Mouse (Mus musculus) kidney, postnatal 4 days (tissue): ENCODE measurements around the gene Cst7.
"Not testable (repeated sequence)": the region's sequence is repeated elsewhere in the genome, so short reads cannot be mapped to it uniquely, and the experiment has no call there.

ENCODE experiments used
- DNase-seq, 2 experiments: peaks; one replicate each; pipeline ENCODE4 v3.0.0; 2021; ENCODE audit warnings: mixed read lengths in 2 of 2

Gene Cst7

DNA sequence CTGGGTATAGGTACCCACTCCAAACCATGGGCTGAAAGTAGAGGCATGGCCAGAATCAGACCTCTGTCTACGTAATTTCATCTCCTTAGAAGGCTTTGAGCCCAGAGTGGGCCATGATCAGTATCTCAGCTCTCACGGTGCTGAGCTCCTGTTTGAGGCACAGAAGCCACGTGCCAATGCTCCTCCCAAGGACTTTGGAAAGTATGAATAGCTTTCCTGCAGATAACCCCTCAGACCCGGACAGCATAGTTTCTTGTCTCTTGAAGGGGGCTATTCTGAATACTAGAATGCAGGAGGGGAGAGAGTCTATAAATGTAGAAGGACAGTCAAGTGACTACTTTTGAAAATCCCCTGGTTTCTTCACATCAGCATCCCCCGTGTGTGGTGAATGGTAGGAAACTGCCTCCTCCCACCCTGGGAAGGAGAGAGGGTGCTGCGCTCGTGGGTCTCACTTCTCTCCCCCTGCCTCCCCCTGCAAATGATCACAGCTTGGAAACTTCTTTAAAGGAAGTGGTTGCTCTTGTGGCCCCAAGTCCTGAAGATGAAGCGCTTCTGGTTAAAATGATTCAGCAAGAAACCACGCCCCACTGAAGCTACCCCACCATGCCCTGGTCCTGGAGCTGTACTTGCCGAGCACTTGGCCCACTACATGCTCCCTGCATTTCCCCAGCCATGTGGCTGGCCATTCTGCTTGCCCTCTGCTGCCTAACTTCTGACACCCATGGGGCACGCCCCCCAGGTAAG lies at the start of gene Cst7:
Cst7 (plus strand) TSS at position 569 of the 744 bp plus-strand sequence.
- no peak for DNase-seq

GRCm38 (mm10) chr2:150525703-150526207 lies 44.5 kb upstream of the Cst7 start:
- DNase-seq = peak; percentile 4 to 19

DNA sequence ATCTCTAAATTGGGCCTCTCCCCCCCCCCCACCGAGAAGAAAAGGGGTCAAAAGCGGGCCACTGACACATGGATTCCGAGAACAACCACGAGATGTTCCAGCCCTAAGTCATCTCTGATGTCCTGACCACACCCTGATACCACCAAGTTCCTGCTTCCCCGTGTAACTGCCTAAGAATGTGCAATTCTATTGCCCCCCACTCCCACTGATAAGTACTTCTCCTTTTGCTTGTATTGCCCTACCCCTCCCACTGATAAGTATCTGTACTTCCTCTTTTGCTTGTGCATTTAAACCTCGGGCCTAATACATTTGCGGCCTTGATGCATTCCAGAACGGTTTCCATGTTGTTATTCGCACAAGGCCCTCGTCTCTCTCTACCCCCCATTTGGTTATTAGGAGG lies 20.6 kb upstream of the Cst7 start:
- not testable (repeated sequence) for DNase-seq

DNA sequence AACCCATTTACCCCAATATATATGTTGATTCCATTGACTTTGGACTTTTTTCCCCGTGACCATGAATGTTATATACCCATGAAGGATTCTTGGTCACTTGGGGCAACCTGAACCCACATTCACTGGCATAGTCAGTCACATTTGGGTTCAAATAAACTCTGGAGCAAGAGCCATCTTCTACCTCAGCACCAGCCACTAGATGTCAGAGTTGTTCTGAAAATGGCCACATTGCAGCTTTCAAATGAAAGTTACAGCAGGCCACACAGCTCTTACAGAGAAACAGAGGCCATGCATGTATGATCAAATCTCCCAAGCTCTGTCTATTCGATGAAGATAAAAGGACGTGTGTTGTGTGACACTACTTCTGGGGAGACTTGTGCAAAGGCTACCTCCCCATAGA lies 11.6 kb upstream of the Cst7 start:
- peak; percentile 6 to 12 for DNase-seq

GRCm38 (mm10) chr2:150567051-150567450 lies 3.2 kb upstream of the Cst7 start:
- DNase-seq = no peak

DNA sequence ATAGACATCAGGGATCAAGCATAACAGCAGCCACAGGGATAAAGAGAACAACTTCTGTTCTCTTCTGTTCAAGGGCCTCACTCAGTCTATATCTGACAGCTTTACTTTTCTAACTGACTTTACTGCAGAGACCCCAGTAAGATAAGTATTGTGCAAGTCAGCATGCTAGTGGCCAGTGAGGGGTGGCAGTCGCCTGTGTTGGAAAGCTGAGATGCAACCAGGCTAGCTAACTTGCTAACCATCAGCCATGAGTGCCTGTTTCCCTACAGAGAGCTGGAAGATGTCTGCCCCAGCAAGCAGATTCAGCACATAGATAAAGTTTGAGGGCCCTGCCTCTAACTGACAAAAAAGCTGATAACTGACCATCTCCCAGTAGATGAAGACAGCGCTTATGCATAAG lies 546 bp downstream of the Cst7 start:
- DNase-seq = no peak

GRCm38 (mm10) chr2:150572463-150572862 lies 2.2 kb downstream of the Cst7 start:
- DNase-seq = no peak

DNA sequence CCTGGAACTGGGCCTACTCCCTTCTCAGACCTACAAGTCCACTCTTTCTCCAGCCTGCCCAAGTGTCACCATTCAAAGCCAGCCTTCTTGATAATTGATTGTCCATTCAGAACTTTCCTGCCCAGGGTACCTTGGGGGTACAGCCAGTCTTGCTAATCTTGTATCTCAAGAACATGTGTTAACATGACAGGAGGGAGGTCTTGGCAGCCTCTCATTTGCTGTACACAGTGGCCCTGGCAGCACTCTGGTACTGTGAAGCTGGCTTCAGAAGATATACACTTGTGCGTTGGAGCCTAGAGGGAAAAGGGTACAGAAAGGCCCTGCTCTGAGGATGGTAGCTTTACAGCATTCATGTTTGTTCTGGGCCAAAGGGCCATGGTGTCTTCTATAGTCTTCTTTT lies 6.0 kb downstream of the Cst7 start:
- DNase-seq = no peak

GRCm38 (mm10) chr2:150578603-150579002 lies 8.4 kb downstream of the Cst7 start:
- DNase-seq = no peak

- DNase-seq = no peak
Measured at GRCm38 (mm10) chr2:150579628-150580027, 9.4 kb downstream of the Cst7 start.

GRCm38 (mm10) chr2:150589076-150589475 lies 18.9 kb downstream of the Cst7 start:
- no peak for DNase-seq

GRCm38 (mm10) chr2:150595411-150596190 lies 25.4 kb downstream of the Cst7 start:
- DNase-seq = no peak

- DNase-seq = no peak
Measured at GRCm38 (mm10) chr2:150600263-150600662, 30.0 kb downstream of the Cst7 start.

- no peak for DNase-seq
Measured at GRCm38 (mm10) chr2:150602166-150602565, 32.0 kb downstream of the Cst7 start.

- no peak for DNase-seq
Measured at GRCm38 (mm10) chr2:150604802-150605201, 34.6 kb downstream of the Cst7 start.

GRCm38 (mm10) chr2:150607086-150607485 lies 36.9 kb downstream of the Cst7 start:
- DNase-seq = no peak

DNA sequence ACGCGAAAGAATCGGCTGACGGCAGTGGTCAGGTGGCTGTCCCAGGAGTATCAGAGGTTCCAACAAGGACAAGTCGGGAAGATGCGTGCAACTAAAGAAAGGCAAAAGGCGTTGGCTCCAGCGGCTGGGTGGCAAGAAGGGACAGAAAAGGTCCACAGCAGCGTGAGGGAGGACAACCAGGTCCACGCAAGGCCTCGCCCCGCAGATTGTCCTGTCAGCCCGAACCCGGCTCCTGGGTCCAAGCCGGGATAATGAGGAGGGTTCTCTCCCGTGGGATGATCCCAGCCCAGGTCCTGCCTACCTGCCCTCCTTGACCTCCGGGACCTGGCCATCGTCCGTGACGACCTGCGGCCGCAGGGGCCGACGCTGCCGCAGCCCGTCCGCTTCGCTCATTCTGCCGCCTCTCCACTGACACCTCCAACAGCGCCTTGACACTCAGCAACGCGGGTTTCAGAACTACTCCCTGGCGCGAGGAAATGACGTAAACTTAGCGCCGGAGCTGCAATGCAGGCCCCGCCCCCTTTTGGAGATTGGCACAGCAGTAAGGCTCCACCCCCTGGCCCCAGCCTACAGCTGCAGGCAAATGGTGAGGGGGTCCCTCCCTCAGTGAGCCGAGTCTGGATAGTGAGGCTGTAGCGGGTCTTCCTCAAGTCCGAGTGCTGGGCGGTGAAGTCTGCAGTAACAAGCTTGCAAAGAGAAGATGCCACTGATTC lies 38.0 kb downstream of the Cst7 start, which contains the start of gene Apmap:
Apmap (minus strand) TSS at position 481 of the 713 bp plus-strand sequence.
- DNase-seq = peak; percentile 98 to 99

DNA sequence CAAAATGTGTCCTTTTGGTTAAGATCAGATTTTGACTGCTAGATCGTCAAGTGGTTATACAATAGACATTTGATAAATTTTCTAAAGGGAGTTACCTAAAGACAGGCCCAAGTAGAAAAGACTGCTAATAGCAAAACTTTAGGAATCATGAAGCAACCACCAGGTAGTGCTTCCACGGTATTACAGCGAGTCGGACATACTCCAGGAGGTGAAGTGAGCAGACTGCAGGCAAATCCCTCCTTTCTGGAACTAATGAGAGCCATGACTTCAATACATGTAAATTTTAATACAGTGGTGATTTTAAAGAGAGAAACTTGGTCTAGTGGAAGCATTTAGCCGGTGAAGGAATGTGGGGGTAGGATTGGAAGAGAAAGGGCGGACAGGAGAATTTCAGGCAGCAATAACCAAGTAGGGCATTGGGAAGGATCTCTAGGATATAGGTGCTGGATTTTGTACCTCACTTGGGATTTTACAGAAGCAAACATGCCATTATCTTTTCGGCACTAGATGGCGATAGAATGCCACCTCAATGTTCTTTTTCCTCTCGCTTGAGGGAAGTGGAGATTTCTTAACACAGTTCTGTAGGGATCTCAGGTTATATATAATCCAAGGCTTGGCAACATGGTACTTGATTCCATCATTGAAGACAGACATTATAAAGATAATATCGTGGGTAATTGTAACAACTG lies 38.8 kb downstream of the Cst7 start:
- peak; percentile 47 to 60 for DNase-seq

DNA sequence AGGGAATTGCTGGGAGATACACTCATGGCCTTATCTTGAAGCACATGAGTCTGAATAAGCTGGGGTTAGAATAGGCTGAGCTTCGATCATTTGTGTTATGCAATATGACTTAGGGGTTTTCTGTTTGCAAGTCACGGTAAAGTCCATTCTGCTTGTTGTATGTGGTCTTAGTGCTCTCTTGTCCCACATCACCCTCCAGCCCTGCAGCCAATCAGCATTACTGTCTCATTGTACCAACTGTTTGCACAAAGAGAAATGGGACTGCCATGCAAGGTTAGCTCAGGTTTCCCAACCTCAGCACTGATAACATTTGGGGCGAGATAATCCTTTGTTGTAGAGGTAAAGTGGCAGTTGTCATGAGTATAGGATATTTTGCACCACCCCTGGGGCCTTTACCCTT lies 39.9 kb downstream of the Cst7 start:
- DNase-seq = no peak

GRCm38 (mm10) chr2:150621698-150622097 lies 51.5 kb downstream of the Cst7 start:
- no peak for DNase-seq

- no peak for DNase-seq
Measured at GRCm38 (mm10) chr2:150623957-150624356, 53.7 kb downstream of the Cst7 start.

DNA sequence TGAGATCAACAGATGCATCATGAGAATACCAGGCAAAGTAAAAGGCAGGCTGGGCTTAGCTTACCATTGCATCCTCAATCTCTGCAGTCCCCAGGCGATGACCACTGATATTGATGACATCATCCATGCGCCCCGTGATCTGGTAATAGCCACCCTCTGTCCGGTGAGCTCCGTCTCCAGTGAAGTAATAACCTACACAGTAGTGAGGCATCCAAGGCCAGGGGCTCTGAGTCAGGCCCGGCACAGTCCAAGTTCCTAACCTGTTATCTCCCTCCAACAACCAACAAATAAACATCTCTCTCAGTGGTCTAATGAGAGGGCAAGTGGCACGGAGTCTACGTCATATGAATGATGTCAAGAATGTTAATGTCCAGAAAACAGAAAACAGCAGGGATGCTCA lies 54.7 kb downstream of the Cst7 start:
- DNase-seq = no peak

GRCm38 (mm10) chr2:150627140-150627539 lies 56.9 kb downstream of the Cst7 start:
- no peak for DNase-seq
